Mouse (Mus musculus) inflammation-experienced regulatory T-cells, adult 6 months (primary cell): Measurements from ENCODE around the gene Ap3s2. TPM values are rescaled to one million over a fixed set of nuclear protein-coding genes. Genes with fewer than 3 reads are reported as not detected.

Experiments used
- ATAC-seq: one replicate; pipeline ENCODE4 v1.8.0; 2017
- polyA plus RNA-seq, 3 experiments: library from polyadenylated mRNA; unstranded; fragments of 100-300 nt; shearing (Covaris generic); gene quantifications; one replicate each; pipeline ENCODE4 v1.2.1; 2017

Gene Ap3s2
- polyA plus RNA-seq, 3 experiments from 2014 or later: 30.0 to 38.9 (median 32.7) TPM

DNA sequence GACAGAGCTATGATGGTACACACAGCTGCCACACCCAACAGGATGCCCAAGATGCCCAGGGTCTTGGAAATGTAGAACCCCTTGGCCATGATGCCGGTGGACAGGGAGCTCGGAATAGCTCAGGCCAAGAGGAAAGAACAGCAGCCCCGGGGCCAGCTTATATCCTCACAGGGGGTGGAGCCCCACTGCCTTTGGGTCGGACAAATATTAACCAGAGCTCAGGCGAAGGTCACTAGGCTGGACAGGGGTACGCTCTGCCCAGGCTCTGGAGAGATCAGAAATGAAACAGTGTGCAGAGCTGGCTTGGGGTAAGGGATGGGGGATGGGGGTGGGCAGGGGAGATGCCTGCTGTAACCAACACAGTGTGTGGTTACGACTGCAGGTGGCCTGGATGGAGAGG is 78.3 kb downstream of the Ap3s2 start:
- no peak for ATAC-seq

DNA sequence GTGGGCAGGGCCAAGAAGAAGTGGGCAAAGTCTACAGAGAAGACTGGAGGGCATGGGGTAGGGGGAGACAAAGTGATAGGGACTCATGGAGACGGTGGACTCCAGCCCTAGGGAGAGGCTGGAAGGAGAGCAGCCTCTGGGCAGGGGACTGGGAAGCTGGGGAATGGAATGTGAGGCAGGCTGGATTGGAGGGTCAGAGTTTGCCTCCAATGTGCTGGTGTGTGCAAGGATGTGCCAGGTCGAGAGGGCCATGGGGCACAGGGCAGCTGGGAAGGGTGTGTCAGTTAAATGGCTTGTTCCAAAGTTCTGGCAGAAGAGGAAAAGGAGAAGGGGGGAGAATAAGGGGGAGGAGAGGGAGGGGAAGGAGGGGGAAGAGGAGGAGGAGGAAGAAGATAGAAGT is 83.2 kb downstream of the Ap3s2 start:
- no peak for ATAC-seq

DNA sequence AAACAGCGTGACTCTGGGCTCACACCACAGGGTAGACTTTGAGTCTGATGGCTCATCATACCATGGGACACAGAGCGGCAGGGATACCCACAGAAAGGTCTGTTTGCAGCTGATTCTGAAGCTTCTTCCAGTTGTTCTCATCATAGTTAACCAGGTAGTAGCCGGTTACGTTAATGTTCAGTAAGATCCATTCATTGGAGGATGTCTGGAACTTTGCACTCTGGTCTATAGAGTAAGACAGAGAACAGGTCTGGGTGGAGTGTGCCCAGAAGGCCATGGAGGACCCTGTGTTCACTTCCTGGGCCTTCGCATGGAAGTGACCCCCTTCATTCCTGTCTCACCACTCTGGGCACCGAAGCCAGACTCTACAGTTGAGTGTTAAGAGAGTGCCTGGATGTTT is 85.3 kb downstream of the Ap3s2 start:
- no peak for ATAC-seq

DNA sequence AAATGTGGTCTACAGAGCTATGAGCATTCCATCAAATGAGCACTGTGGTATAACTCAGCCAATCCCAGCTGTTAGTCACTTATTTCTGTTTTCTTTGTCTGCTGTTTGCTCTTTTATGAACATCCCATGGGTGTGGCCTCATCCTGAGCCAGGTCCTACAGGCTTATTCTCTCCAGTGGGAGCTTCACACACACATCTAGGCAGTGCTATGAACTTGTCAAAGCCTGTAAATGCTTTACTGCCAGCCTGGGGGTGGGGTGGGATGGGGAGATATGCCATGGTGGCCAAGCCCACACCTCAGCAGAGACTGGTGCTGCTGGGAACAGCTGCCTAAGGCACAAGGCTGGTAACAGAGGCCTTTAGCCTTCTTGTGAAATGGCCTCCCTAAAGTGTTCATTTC is 87.5 kb downstream of the Ap3s2 start:
- ATAC-seq: no peak

DNA sequence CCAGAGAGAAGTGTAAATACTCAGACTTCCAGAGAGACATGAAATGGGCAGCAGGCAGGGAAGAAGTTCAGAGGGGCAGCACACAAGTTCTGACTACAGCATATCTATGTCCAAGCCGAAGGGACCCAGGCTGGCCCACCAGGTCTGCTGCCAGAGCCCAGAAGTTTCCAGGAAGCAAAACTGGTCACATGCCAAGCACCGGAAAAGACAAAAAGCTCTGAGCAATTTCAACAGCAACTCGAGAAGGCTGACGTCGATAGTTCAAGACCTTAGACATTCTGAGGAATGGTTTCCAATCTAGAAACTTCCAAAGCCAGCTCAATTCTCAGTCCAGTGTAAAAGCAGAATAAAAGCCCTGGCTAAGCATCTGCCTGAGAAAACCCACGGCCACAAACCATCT is 88.9 kb downstream of the Ap3s2 start:
- no peak for ATAC-seq

DNA sequence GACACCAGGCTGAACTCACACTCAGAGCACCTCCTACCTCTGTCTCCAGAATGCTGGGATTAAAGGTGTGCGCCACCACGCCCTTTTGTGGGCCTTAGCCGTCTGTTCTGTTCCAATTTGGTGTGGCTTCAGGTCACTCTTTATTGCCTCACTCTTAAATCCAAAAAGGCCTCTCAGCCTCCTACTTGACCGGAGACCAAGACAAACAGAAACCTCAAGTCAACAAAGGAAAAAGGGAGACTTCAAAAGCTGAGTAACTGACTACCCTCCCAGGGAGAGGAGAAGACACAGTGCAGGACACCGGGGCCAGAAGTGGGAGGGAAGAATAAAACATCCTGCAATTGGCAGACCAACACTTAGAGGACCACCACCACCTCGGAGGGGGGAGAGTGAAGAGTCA is 89.3 kb downstream of the Ap3s2 start:
- no peak for ATAC-seq

DNA sequence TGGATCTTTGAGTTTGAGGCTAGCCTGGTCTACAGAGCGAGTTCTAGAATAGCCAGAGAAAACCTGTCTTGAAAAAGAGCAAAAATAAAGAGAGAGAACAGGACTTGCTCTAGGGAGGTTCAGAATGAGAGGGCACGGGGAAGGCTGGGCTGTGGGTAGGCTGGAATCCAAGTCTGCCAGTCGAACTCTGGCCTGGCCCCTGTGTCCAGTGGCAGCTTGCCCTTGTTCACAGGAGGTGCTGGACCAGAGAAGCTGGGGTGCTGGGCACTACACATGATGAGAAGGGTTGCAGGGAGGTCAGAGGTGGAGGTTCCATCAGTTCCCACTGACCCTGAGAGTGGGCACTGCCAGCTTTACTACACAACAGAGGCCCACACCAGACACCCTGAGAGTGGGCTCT is 92.1 kb downstream of the Ap3s2 start:
- ATAC-seq: no peak

Other genes with a start within 250 kb of the Ap3s2 start
- gene Kif7, start 204.9 kb downstream of the Ap3s2 start, polyA plus RNA-seq: under 1 TPM; 0.20 to 0.55 (median 0.31) TPM
- gene Plin1, start 187.7 kb downstream of the Ap3s2 start, polyA plus RNA-seq: under 1 TPM in 1 of 3 experiments, not detected in 2; 0.79 TPM
- 1 to 10 TPM; 2.1 to 5.1 (median 3.1) TPM for gene Pex11a, start 177.5 kb downstream of the Ap3s2 start, polyA plus RNA-seq
- gene Wdr93, start 177.5 kb downstream of the Ap3s2 start, polyA plus RNA-seq: under 1 TPM in 1 of 3 experiments, not detected in 2; 0.25 TPM
- not detected for gene Mesp1, start 126.9 kb downstream of the Ap3s2 start, polyA plus RNA-seq
- under 1 TPM in 2 of 3 experiments, not detected in 1; 0.24 to 0.29 TPM for gene Mesp2, start 109.9 kb downstream of the Ap3s2 start, polyA plus RNA-seq
- under 1 TPM in 1 of 3 experiments, not detected in 2; 0.63 TPM for gene Anpep, start 59.6 kb downstream of the Ap3s2 start, polyA plus RNA-seq
- under 1 TPM in 2 of 3 experiments, not detected in 1; 0.31 to 0.33 TPM for gene Arpin, start 14.7 kb upstream of the Ap3s2 start, polyA plus RNA-seq
- gene Zfp710, start 104.2 kb upstream of the Ap3s2 start, polyA plus RNA-seq: 1 to 10 TPM; 1.8 to 5.1 (median 4.4) TPM
- gene Idh2, start 194.7 kb upstream of the Ap3s2 start, polyA plus RNA-seq: 10 to 100 TPM; 13.5 to 28.7 (median 20.3) TPM